Mouse (Mus musculus) liver, adult 2 months (tissue): ENCODE measurements at regions not wholly inside any gene's neighbourhood (a gene's known extent, or its start where the extent isn't known, plus 50 kb on each side); places are given as distances from the start of the nearest gene placed in this dataset.

Experiments
- CTCF ChIP-seq: fragments of 200-500 bp; IDR thresholded peaks from 2 replicates; pipeline ENCODE4 v1.5.1; 2011; ENCODE audit warnings: low read depth, low read length, control low read depth
- POLR2A ChIP-seq: fragments of 200-500 bp; IDR thresholded peaks from 2 replicates; pipeline ENCODE4 v1.6.1; 2011; ENCODE audit warnings: low read length, control low read depth; ENCODE audit not compliant: insufficient read depth; ENCODE audit errors: extremely low read depth

DNA sequence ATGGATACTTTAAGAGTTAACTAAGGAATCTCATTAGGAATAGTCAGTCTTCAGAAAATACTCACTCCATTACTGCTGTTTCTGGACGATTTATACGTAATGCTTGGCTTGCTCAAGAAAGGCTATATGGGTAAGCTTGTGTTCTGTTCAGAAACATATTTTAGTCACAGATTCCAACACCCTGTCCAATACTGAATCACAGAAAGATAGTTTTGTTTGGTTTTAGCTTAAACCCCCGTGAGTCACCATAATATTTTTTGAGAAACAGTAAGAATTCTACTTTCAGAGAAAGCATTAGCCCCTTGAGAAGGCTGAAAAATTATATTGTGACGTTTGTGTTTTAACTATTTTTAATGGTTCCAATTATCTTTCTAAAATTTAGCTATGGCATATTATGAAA, 1037.3 kb downstream of the Slc22a22 start:
- TF ChIP-seq POLR2A (no peak), CTCF (no peak)
